Mouse (Mus musculus) heart, embryonic 10.5 days (tissue): ENCODE measurements around the gene Ano9. TPM values are rescaled to one million over a fixed set of nuclear protein-coding genes. Genes with fewer than 3 reads are reported as not detected.

Experiments
- DNase-seq: peaks from one replicate; pipeline ENCODE4 v3.0.0-alpha.2; 2017; ENCODE audit warnings: low spot score
- H3K27ac ChIP-seq: fragments of 300-500 bp; sonication (generic); 2 replicates; pipeline ENCODE4 v1.5.1; 2016; ENCODE audit warnings: mild to moderate bottlenecking
- H3K27me3 ChIP-seq: fragments of 300-500 bp; sonication (generic); 2 replicates; pipeline ENCODE4 v1.6.1; 2016; ENCODE audit warnings: mild to moderate bottlenecking; ENCODE audit not compliant: poor library complexity, insufficient read depth, severe bottlenecking
- H3K36me3 ChIP-seq: fragments of 300-500 bp; sonication (generic); 2 replicates; pipeline ENCODE4 v1.6.1; 2016; ENCODE audit warnings: mild to moderate bottlenecking, moderate library complexity
- H3K4me1 ChIP-seq: fragments of 300-500 bp; sonication (generic); 2 replicates; pipeline ENCODE4 v1.6.1; 2016; ENCODE audit warnings: mild to moderate bottlenecking
- H3K4me3 ChIP-seq: fragments of 300-500 bp; sonication (generic); 2 replicates; pipeline ENCODE4 v1.5.1; 2016; ENCODE audit warnings: mild to moderate bottlenecking, moderate library complexity
- H3K9me3 ChIP-seq: fragments of 300-500 bp; sonication (generic); 2 replicates; pipeline ENCODE4 v1.6.1; 2016; ENCODE audit warnings: mild to moderate bottlenecking, moderate library complexity
- WGBS: fragments of 180-500 bp; shearing (Covaris S2); methylation state at CpG from one replicate; pipeline ENCODE4 v1.1.7; 2016; 5-methylcytosine and 5-hydroxymethylcytosine counted together
- polyA plus RNA-seq: library from polyadenylated mRNA; unstranded; fragments of >200 nt; fragmentation: Nextera tagmentation; extraction: Ambion mirVana; gene quantifications from 2 replicates; pipeline ENCODE4 v1.2.1, GENCODE M21; 2016

The Ano9 gene
- polyA plus RNA-seq, 1 experiment from 2014 or later: 0.97 TPM

- WGBS: 66% methylated on average over 4 of the region's 4 CpGs
- no peaks in the 10 kb centered on the region for H3K36me3 ChIP-seq
- no peaks in the 10 kb centered on the region for H3K9me3 ChIP-seq
- H3K27me3 ChIP-seq: peaks cover 38% of the 10 kb centered on the region
- H3K27ac ChIP-seq: no peak overlapping the region
- DNase-seq: no peak
- H3K4me3 ChIP-seq: no peak overlapping the region
- H3K4me1 ChIP-seq: peaks cover 6% of the 10 kb centered on the region
Observed at GRCm38 (mm10) chr7:141055785-141056184, 61.8 kb downstream of the Ano9 start.

- DNase-seq: no peak
- WGBS: 80% methylated on average over 2 of the region's 2 CpGs
- H3K27me3 ChIP-seq: peaks cover 10% of the 10 kb centered on the region; the same call in 1 of the 2 replicates
- H3K4me3 ChIP-seq: no peak overlapping the region
- H3K9me3 ChIP-seq: no peaks in the 10 kb centered on the region
- H3K36me3 ChIP-seq: no peaks in the 10 kb centered on the region
- no peak overlapping the region for H3K27ac ChIP-seq
- H3K4me1 ChIP-seq: peaks cover 12% of the 10 kb centered on the region
Observed at GRCm38 (mm10) chr7:141052421-141052820, 65.2 kb downstream of the Ano9 start.

GRCm38 (mm10) chr7:141052016-141052415 is 65.6 kb downstream of the Ano9 start:
- Histone ChIP-seq H3K9me3 (no peaks in the 10 kb centered on the region), H3K27ac (no peak overlapping the region), H3K4me1 (peaks cover 16% of the 10 kb centered on the region), H3K36me3 (no peaks in the 10 kb centered on the region), H3K27me3 (peaks cover 9% of the 10 kb centered on the region), H3K4me3 (no peak overlapping the region)
- WGBS: 84% methylated on average over 4 of the region's 4 CpGs
- DNase-seq: no peak

Other genes starting within 250 kb of the Ano9 start
- 249 and 270 TPM in 2 replicates for gene Psmd13, start 235.8 kb downstream of the Ano9 start, polyA plus RNA-seq
- 31.5 and 40.1 TPM in 2 replicates for gene Sirt3, start 235.5 kb downstream of the Ano9 start, polyA plus RNA-seq
- gene Cox8b, start 217.4 kb downstream of the Ano9 start, polyA plus RNA-seq: 13.6 and 46.8 TPM in 2 replicates
- 0.14 TPM in 1 of 2 replicates, not detected in the other for gene Nlrp6, start 196.9 kb downstream of the Ano9 start, polyA plus RNA-seq
- 13.7 and 16.1 TPM in 2 replicates for gene Pgghg, start 176.4 kb downstream of the Ano9 start, polyA plus RNA-seq
- gene Ifitm5, start 167.5 kb downstream of the Ano9 start, polyA plus RNA-seq: 1.8 and 2.3 TPM in 2 replicates
- gene Gm45717, start 161.9 kb downstream of the Ano9 start, polyA plus RNA-seq: not detected in 2 replicates
- gene Ifitm2, start 161.8 kb downstream of the Ano9 start, polyA plus RNA-seq: 402 and 508 TPM in 2 replicates
- gene Ifitm1, start 150.6 kb downstream of the Ano9 start, polyA plus RNA-seq: 3.6 and 12.5 TPM in 2 replicates
- gene Ifitm3, start 107.0 kb downstream of the Ano9 start, polyA plus RNA-seq: 24.5 and 32.7 TPM in 2 replicates
- not detected in 2 replicates for gene Ifitm6, start 99.9 kb downstream of the Ano9 start, polyA plus RNA-seq
- not detected in 2 replicates for gene Gm17387, start 88.7 kb downstream of the Ano9 start, polyA plus RNA-seq
- gene B4galnt4, start 56.7 kb downstream of the Ano9 start, polyA plus RNA-seq: 2.6 and 12.7 TPM in 2 replicates
- gene Pkp3, start 39.6 kb downstream of the Ano9 start, polyA plus RNA-seq: 0.94 and 3.4 TPM in 2 replicates
- gene Sigirr, start 17.2 kb downstream of the Ano9 start, polyA plus RNA-seq: 3.0 and 5.7 TPM in 2 replicates
- 87.8 and 91.1 TPM in 2 replicates for gene Ptdss2, start 4.6 kb upstream of the Ano9 start, polyA plus RNA-seq
- 103 and 105 TPM in 2 replicates for gene Rnh1, start 55.1 kb upstream of the Ano9 start, polyA plus RNA-seq
- gene Hras, start 76.2 kb upstream of the Ano9 start, polyA plus RNA-seq: 89.6 and 92.6 TPM in 2 replicates
- 3.3 and 6.7 TPM in 2 replicates for gene Lrrc56, start 76.4 kb upstream of the Ano9 start, polyA plus RNA-seq
- gene Lmntd2, start 96.3 kb upstream of the Ano9 start, polyA plus RNA-seq: 1.4 and 2.1 TPM in 2 replicates
- gene Rassf7, start 98.1 kb upstream of the Ano9 start, polyA plus RNA-seq: 22.6 and 41.4 TPM in 2 replicates
- 73.5 and 84.7 TPM in 2 replicates for gene Phrf1, start 111.0 kb upstream of the Ano9 start, polyA plus RNA-seq
- gene Irf7, start 148.7 kb upstream of the Ano9 start, polyA plus RNA-seq: 0.39 and 0.60 TPM in 2 replicates
- not detected in 2 replicates for gene Cdhr5, start 159.0 kb upstream of the Ano9 start, polyA plus RNA-seq
- 1.7 and 5.0 TPM in 2 replicates for gene Sct, start 161.3 kb upstream of the Ano9 start, polyA plus RNA-seq
- 0.13 TPM in 1 of 2 replicates, not detected in the other for gene Drd4, start 174.2 kb upstream of the Ano9 start, polyA plus RNA-seq
- 35.6 and 39.4 TPM in 2 replicates for gene Deaf1, start 209.9 kb upstream of the Ano9 start, polyA plus RNA-seq
- 39.5 and 41.2 TPM in 2 replicates for gene Tmem80, start 209.9 kb upstream of the Ano9 start, polyA plus RNA-seq
- gene Eps8l2, start 221.1 kb upstream of the Ano9 start, polyA plus RNA-seq: 3.1 and 8.2 TPM in 2 replicates